Mouse (Mus musculus) neutrophil, adult 59 days (primary cell): ENCODE data around the gene Slc25a21. TPM values are rescaled to one million over a fixed set of nuclear protein-coding genes. Genes with fewer than 3 reads are reported as not detected.

Experiments used
- total RNA-seq, 2 experiments: library from RNA; stranded (reverse); gene quantifications; 1 replicate in 1 of 2; 2 replicates in 1 of 2; pipeline ENCODE4 v1.2.4; 2023

Slc25a21 gene
- 1 to 10 TPM; 2.0 to 4.2 TPM for total RNA-seq

DNA sequence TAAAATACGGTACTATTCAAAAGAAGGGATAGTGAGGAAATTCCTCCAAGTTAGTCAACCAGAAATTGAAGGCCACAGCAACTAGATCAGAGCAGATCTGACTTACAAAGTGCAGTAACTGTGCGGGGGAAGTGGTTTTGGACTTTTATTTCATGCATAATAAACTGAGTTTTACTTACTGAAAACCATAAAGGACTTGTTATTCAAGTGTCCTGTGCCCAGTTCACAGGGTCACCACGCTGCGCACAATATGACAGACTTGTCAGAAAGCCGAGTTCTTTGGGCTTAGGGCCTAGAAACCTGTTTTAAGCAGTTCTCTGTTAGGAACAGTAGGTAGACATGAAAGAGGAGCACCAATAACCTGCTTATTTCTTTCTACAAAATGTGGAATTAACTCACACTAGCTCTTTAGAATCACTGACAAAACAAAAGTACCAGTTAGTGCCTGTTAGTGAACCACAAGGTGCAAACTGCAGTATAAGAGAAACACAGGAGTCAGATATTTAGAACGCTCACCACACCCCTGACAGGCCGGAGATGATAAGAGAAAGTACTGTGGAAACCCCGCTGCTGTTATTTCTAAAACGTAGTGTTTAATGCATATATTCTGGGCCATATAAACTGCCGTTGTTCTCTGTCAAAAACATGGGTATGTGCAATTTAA lies at the start of gene Slc25a21:
Slc25a21 (minus strand) TSS at position 110 of the 664 bp plus-strand sequence.

DNA sequence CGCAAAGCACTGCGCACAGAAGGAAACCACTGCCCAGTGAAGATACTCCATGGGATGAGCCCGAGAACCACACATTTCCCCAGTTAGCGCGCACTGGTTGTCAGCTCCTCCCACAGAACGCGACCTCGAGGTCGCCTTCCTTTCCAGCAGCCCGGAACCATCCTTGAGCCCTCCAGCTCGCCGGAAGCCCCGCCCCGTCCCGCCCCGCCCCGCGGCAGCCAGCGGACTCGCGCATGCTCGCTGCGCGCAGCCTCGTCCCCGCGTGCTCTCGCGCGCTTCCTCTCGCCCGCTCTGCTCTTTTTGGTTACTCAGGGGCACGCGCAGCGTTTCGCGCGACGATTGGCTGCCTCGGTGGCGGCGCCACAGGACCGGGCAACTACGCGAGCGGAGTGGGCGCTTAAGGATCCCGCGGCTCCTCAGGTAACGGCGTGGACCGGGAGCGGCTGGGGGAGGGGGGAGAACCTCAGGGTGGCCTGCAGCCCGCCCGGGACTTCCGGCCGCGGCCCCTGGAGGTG lies 33.0 kb upstream of the Slc25a21 start, which contains the start of the genes Prps1l3 and Mipol1:
Prps1l3 (plus strand) TSS at position 221 of the 515 bp plus-strand sequence.
Mipol1 (plus strand) TSS at position 236 of the 515 bp plus-strand sequence.

DNA sequence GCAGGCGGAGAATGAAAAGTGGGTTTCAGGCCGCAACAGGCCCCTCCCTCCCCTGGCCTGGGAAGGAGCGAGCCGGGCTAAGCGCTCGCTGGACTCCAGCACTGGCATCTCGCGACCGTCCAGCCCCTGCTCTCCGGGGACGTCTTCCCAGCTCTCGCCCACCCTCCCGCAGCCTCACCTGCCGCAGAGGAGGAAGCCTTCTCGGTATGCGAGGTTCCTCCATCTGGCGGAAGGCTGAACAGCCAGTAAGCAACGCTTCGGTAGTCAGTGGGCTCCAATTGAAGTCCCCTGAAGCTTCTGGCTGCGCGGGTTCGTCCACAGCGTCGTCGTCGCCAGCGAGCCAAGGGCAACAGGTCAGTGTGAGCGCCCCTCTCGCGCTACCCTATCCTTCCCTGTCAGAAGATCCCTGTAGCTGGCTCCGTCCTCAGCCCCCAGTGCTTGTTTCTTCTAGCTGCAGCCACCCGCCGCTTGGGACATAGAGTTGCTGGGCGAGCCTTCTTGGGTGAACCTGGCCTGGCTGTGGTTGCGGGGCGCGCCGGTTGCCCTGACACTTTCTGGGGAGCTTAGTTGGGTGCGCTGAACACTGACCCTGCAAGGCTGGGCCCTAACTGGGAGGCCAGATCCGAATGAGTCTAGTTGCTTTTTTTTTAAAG lies 505.7 kb downstream of the Slc25a21 start, which contains the start of gene Pax9:
Pax9 (plus strand) TSS at position 341 of the 653 bp plus-strand sequence.

Other genes with a start within 250 kb of the Slc25a21 start
- 10 to 100 TPM; 15.9 to 16.4 TPM for gene Prps1l3, start 32.9 kb upstream of the Slc25a21 start, total RNA-seq
- gene Mipol1, start 33.0 kb upstream of the Slc25a21 start, total RNA-seq, result 1 to 10 TPM in 1 of 2 experiments, under 1 TPM in 1; 0.42 to 1.2 TPM